Mouse (Mus musculus): ENCODE measurements at regions not wholly inside any gene's neighbourhood (a gene's known extent, or its start where the extent isn't known, plus 50 kb on each side); places are given as distances from the start of the nearest gene placed in this dataset.

GRCm38 (mm10) chr4:12780254-12780653, 608.4 kb upstream of the Fam92a start:
- 88% methylated on average over 2 of the region's 2 CpGs for WGBS
- H3K36me3 ChIP-seq (replicated peaks), result no peaks in the 10 kb centered on the region
- no peaks in the 10 kb centered on the region for H3K27me3 ChIP-seq (replicated peaks; ENCODE audit: low read depth, poor library complexity, severe bottlenecking)
- H3K9me3 ChIP-seq, result no peaks in the 10 kb centered on the region
- no peak for DNase-seq (ENCODE audit: low spot score)
- peaks cover 24% of the 10 kb centered on the region for H3K4me1 ChIP-seq
- H3K27ac ChIP-seq (replicated peaks), result no peak overlapping the region
- no peak overlapping the region for H3K4me3 ChIP-seq

DNA sequence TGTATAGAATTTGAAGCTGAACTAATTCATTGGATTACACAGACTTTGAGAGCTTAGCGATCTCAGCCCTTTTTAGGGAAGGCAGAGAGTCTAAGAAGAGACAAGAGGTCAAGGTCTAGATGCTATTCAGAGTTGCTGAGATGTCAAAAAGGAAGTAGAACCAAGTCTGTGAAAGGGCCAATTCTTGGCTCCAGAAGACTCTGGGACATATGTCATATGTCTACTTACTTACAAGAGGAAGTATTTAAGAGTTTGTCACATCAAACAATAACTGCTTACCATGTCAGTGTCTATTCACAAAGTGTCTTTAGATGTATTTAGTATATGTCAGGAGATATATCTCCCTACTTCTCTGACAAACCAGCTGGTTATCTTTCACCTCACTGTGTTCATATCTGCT, 607.4 kb upstream of the Fam92a start:
- 82% methylated on average over 1 of the region's 1 CpGs for WGBS
- peaks cover 29% of the 10 kb centered on the region for H3K4me1 ChIP-seq
- H3K4me3 ChIP-seq, result no peak overlapping the region
- no peak overlapping the region for H3K27ac ChIP-seq (replicated peaks)
- H3K9me3 ChIP-seq, result no peaks in the 10 kb centered on the region
- H3K27me3 ChIP-seq (replicated peaks; ENCODE audit: low read depth, poor library complexity, severe bottlenecking), result no peaks in the 10 kb centered on the region
- no peaks in the 10 kb centered on the region for H3K36me3 ChIP-seq (replicated peaks)
- no peak for DNase-seq (ENCODE audit: low spot score)

DNA sequence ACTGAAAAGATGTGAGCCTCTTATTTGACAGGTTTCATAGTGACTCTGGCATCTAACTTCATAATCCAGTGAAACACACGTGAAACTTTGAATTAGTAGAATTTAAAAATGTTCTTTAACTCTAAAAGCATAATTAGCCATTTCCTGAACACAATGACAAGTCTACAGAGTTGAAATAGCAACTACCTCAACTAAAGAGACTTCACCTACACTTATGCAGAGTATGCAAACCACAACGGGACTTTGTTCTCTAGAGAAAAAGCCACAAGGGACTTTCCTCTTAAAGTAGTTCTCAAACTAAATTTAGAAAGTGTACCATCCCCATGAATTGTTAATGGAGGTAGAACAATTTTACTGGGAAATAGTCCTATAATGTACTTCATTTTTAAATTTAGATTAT, 606.3 kb upstream of the Fam92a start:
- Histone ChIP-seq H3K4me1 (peaks cover 37% of the 10 kb centered on the region), H3K9me3 (no peaks in the 10 kb centered on the region), H3K36me3 (replicated peaks) (no peaks in the 10 kb centered on the region), H3K27me3 (replicated peaks; ENCODE audit: low read depth, poor library complexity, severe bottlenecking) (no peaks in the 10 kb centered on the region), H3K4me3 (no peak overlapping the region), H3K27ac (replicated peaks) (no peak overlapping the region)
- DNase-seq (ENCODE audit: low spot score), result no peak
- 69% methylated on average over 2 of the region's 2 CpGs for WGBS

DNA sequence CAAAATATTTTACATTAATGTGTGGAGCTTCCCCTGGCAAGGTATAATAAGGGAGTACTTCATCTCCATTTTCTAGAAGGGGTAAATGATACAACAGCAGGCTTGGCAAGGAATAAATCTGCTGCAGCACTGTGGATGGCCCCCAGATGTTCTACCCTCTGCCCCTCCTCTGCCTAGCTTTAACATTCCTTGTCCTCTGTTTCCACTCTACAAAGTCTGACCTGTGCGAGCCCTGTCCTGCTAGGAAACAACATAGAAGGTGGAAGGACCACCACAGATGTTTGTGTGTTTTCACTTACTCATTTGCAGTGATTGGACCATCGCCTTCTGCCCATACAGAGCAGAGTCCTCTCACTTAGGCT, 604.4 kb upstream of the Fam92a start:
- no peaks in the 10 kb centered on the region for H3K27me3 ChIP-seq (replicated peaks; ENCODE audit: low read depth, poor library complexity, severe bottlenecking)
- H3K4me1 ChIP-seq, result peaks cover 34% of the 10 kb centered on the region
- DNase-seq (ENCODE audit: low spot score), result peak; percentile 40
- no peaks in the 10 kb centered on the region for H3K9me3 ChIP-seq
- no peak overlapping the region; the same call in 1 of the 2 replicates for H3K27ac ChIP-seq (replicated peaks)
- WGBS, result 51% methylated on average over 2 of the region's 2 CpGs
- H3K36me3 ChIP-seq (replicated peaks), result no peaks in the 10 kb centered on the region
- no peak overlapping the region for H3K4me3 ChIP-seq

DNA sequence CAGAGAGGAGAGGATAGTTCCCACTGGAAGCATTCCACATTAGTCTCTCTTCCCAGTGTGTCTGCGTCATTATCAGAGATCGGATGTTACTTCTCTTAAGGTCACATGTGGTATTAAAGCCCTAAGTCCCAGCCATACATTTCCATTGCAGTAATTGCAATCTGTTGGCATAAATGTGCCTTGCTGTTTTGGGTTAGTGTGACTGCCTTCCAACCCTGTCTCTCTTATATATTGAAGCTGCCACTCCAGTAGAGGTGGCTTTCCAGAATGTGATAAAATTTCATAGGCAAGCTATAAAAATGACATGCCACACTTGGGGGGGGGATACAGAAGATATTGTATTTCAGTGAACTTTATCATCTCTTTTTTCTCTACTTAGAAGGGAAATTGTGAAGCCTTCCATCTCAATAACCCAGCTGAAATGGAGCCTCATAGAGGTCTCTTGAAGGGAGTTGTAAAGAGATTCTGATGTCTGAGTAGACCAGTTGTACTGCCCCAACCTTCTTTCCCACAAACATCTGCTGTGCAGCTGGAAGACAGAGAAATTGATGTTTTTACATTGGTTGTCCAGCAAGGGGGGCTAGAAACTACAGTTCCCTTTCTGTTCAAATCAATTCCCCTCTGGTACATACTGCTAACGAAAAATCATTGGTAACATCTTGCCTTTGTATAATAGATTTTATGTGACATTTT, 603.9 kb upstream of the Fam92a start:
- Histone ChIP-seq H3K4me1 (peaks cover 34% of the 10 kb centered on the region), H3K4me3 (no peak overlapping the region), H3K9me3 (no peaks in the 10 kb centered on the region), H3K36me3 (replicated peaks) (no peaks in the 10 kb centered on the region), H3K27ac (replicated peaks) (no peak overlapping the region), H3K27me3 (replicated peaks; ENCODE audit: low read depth, poor library complexity, severe bottlenecking) (no peaks in the 10 kb centered on the region)
- WGBS, result 59% methylated on average over 3 of the region's 3 CpGs
- DNase-seq (ENCODE audit: low spot score), result peak; percentile 40

DNA sequence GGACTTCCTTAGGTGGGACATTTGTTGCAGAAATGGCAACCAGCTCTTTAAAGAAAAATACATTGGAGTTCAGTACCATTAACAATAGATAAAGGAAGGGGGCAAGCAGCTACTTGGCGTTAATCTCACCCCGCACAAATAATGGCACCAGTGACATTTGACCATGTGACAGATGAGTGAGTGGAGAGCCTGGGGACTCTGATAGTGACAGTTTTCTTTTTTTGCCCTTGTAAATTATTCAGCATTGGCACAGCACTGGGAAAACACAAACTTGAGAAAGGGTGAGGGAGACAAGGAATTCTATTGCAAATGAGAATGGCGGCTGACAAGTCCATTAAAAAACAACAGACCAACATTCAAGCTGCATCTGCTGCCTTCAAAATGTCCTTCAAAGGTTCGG, 603.3 kb upstream of the Fam92a start:
- H3K36me3 ChIP-seq (replicated peaks), result no peaks in the 10 kb centered on the region
- H3K4me1 ChIP-seq, result peaks cover 38% of the 10 kb centered on the region
- no peaks in the 10 kb centered on the region for H3K27me3 ChIP-seq (replicated peaks; ENCODE audit: low read depth, poor library complexity, severe bottlenecking)
- no peaks in the 10 kb centered on the region for H3K9me3 ChIP-seq
- no peak for DNase-seq (ENCODE audit: low spot score)
- 60% methylated on average over 4 of the region's 4 CpGs for WGBS
- no peak overlapping the region for H3K27ac ChIP-seq (replicated peaks)
- no peak overlapping the region for H3K4me3 ChIP-seq

- no peaks in the 10 kb centered on the region for H3K27me3 ChIP-seq (replicated peaks; ENCODE audit: low read depth, poor library complexity, severe bottlenecking)
- H3K36me3 ChIP-seq (replicated peaks), result no peaks in the 10 kb centered on the region
- 44% methylated on average over 5 of the region's 5 CpGs for WGBS
- H3K4me3 ChIP-seq, result no peak overlapping the region
- peaks cover 40% of the 10 kb centered on the region for H3K4me1 ChIP-seq
- H3K27ac ChIP-seq (replicated peaks), result no peak overlapping the region
- peak; percentile 53 for DNase-seq (ENCODE audit: low spot score)
- no peaks in the 10 kb centered on the region for H3K9me3 ChIP-seq
Measured at GRCm38 (mm10) chr4:12774671-12775070, 602.9 kb upstream of the Fam92a start.

GRCm38 (mm10) chr4:12773201-12773600, 601.4 kb upstream of the Fam92a start:
- Histone ChIP-seq H3K9me3 (no peaks in the 10 kb centered on the region), H3K36me3 (replicated peaks) (no peaks in the 10 kb centered on the region), H3K27ac (replicated peaks) (no peak overlapping the region), H3K4me1 (peaks cover 40% of the 10 kb centered on the region), H3K27me3 (replicated peaks; ENCODE audit: low read depth, poor library complexity, severe bottlenecking) (no peaks in the 10 kb centered on the region), H3K4me3 (no peak overlapping the region)
- no peak for DNase-seq (ENCODE audit: low spot score)
- WGBS, result 51% methylated on average over 7 of the region's 7 CpGs

DNA sequence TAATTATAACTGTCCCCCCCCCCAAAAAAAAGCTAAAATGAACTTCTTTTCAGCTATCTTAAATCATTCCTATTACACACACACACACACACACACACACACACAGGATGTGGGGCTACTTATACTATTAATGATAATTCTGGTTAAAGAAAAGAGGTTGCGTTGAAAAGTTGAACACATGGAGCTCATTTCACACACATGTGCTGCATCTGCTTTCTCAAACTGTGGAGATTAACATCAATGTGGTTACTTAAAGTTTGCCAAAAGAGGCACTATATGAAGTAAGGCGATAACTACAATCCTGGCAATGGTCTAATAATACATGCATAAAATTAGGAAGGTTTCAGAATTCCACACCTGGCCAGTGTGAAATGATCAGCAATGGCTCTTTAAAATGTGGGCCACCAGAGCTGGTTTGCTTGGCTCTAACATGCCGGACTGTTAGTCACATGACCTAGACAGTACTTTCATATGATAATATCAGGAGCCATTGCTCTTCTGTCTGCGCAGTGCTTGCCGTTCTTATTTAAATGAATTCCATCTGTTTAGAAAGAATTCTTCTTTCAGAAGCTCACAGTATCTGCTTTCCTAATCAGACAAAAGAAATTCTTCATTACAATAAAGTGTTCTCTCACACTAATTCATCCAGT, 598.4 kb upstream of the Fam92a start:
- Histone ChIP-seq H3K36me3 (replicated peaks) (no peaks in the 10 kb centered on the region), H3K4me3 (no peak overlapping the region), H3K4me1 (peaks cover 28% of the 10 kb centered on the region), H3K27me3 (replicated peaks; ENCODE audit: low read depth, poor library complexity, severe bottlenecking) (no peaks in the 10 kb centered on the region), H3K27ac (replicated peaks) (no peak overlapping the region), H3K9me3 (no peaks in the 10 kb centered on the region)
- WGBS, result 50% methylated on average over 5 of the region's 5 CpGs
- no peak for DNase-seq (ENCODE audit: low spot score)

DNA sequence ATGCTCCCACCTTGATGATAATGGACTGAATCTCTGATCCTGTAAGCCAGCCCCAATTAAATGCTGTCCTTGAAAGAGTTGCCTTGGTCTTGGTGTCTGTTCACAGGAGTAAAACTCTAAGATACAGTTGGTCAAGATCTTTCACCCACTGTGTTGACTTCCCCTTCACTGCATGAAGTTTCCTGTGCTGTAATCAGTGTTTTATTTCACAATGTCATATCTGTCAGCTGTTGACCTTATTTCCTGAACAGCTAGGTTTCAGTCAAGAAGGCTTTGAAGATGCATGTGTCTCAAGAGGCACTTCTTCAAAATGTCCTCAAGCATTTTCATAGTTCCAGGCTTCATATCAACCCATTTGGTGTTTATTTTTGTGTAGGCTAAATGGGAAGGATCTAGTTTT, 597.3 kb upstream of the Fam92a start:
- no peak overlapping the region for H3K4me3 ChIP-seq
- DNase-seq (ENCODE audit: low spot score), result no peak
- H3K36me3 ChIP-seq (replicated peaks), result no peaks in the 10 kb centered on the region
- H3K4me1 ChIP-seq, result peaks cover 17% of the 10 kb centered on the region
- no peaks in the 10 kb centered on the region for H3K27me3 ChIP-seq (replicated peaks; ENCODE audit: low read depth, poor library complexity, severe bottlenecking)
- no peak overlapping the region for H3K27ac ChIP-seq (replicated peaks)
- no peaks in the 10 kb centered on the region for H3K9me3 ChIP-seq

GRCm38 (mm10) chr4:12766763-12767162, 594.9 kb upstream of the Fam92a start:
- Histone ChIP-seq H3K27me3 (replicated peaks; ENCODE audit: low read depth, poor library complexity, severe bottlenecking) (no peaks in the 10 kb centered on the region), H3K9me3 (no peaks in the 10 kb centered on the region), H3K36me3 (replicated peaks) (no peaks in the 10 kb centered on the region), H3K4me1 (peaks cover 5% of the 10 kb centered on the region; the same call in 1 of the 2 replicates), H3K27ac (replicated peaks) (no peak overlapping the region), H3K4me3 (no peak overlapping the region)
- DNase-seq (ENCODE audit: low spot score), result no peak
- 93% methylated on average over 1 of the region's 1 CpGs for WGBS

- Histone ChIP-seq H3K4me1 (no peaks in the 10 kb centered on the region), H3K9me3 (no peaks in the 10 kb centered on the region), H3K27ac (replicated peaks) (no peak overlapping the region), H3K36me3 (replicated peaks) (no peaks in the 10 kb centered on the region), H3K4me3 (no peak overlapping the region), H3K27me3 (replicated peaks; ENCODE audit: low read depth, poor library complexity, severe bottlenecking) (no peaks in the 10 kb centered on the region)
- no peak for DNase-seq (ENCODE audit: low spot score)
- WGBS, result 80% methylated on average over 2 of the region's 2 CpGs
Measured at GRCm38 (mm10) chr4:12750817-12751216, 579.0 kb upstream of the Fam92a start.

DNA sequence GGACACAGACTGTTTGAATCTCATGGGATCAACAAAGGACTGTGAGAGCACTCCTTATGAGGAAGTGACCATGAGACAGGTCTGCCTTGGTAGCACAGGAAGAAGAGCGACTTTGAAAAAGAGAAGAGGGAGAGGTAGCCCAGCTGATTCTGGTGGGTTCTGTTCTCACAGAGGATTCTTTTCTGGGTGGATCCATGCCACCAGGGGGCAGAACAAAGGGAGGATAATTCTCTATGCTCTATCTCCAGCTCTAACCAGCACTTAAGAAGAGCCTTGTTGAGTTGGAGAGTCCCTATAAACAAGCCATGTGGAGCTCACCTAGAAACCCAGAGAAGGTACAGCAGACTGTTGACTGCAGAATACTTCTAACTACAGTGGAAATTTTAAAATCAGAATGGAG, 578.1 kb upstream of the Fam92a start:
- Histone ChIP-seq H3K9me3 (no peaks in the 10 kb centered on the region), H3K27ac (replicated peaks) (no peak overlapping the region), H3K4me1 (no peaks in the 10 kb centered on the region), H3K36me3 (replicated peaks) (no peaks in the 10 kb centered on the region), H3K27me3 (replicated peaks; ENCODE audit: low read depth, poor library complexity, severe bottlenecking) (no peaks in the 10 kb centered on the region), H3K4me3 (no peak overlapping the region)
- 82% methylated on average over 1 of the region's 1 CpGs for WGBS
- DNase-seq (ENCODE audit: low spot score), result no peak
